Mouse (Mus musculus): ENCODE results near the gene Hspa12b. TPM values are rescaled to one million over a fixed set of nuclear protein-coding genes. Genes with fewer than 3 reads are reported as not detected.
A peak's percentile ranks its signal among the peaks of the same experiment; 100 is the strongest.

The Hspa12b gene
- polyA plus RNA-seq, 1 experiment from 2014 or later = 25.0 TPM

GRCm38 (mm10) chr2:131189521-131190309 lies 62.6 kb downstream of the Hspa12b start:
- no peak overlapping the region for H3K4me3 ChIP-seq (replicated peaks; ENCODE audit: low read length)
- no peaks in the 10 kb centered on the region for H3K9me3 ChIP-seq (replicated peaks; ENCODE audit: control insufficient read depth, low read length)
- H3K9ac ChIP-seq (ENCODE audit: low read length) = no peak overlapping the region
- 40% methylated on average over 5 of the region's 5 CpGs for WGBS
- peaks cover 31% of the 10 kb centered on the region for H3K4me1 ChIP-seq (ENCODE audit: control insufficient read depth, insufficient read depth, low read length)
- ATAC-seq (ENCODE audit: insufficient read depth, low FRiP score) = no peak
- H3K27ac ChIP-seq (ENCODE audit: low read length) = peak overlapping the region; percentile 16; the same call in 1 of the 2 replicates
- peaks cover 21% of the 10 kb centered on the region for H3K36me3 ChIP-seq (ENCODE audit: control insufficient read depth, insufficient read depth, low read length)
- H3K4me2 ChIP-seq (ENCODE audit: low read depth, low read length) = peak overlapping the region; percentile 10; the same call in 1 of the 2 replicates
- no peaks in the 10 kb centered on the region for H3K27me3 ChIP-seq (ENCODE audit: control insufficient read depth, insufficient read depth, low read length)

- Histone ChIP-seq H3K4me1 (ENCODE audit: control insufficient read depth, insufficient read depth, low read length) (peaks cover 31% of the 10 kb centered on the region), H3K27ac (ENCODE audit: low read length) (peak overlapping the region; percentile 16; the same call in 1 of the 2 replicates), H3K27me3 (ENCODE audit: control insufficient read depth, insufficient read depth, low read length) (no peaks in the 10 kb centered on the region), H3K4me2 (ENCODE audit: low read depth, low read length) (no peak overlapping the region), H3K9me3 (replicated peaks; ENCODE audit: control insufficient read depth, low read length) (no peaks in the 10 kb centered on the region), H3K36me3 (ENCODE audit: control insufficient read depth, insufficient read depth, low read length) (peaks cover 22% of the 10 kb centered on the region), H3K4me3 (replicated peaks; ENCODE audit: low read length) (no peak overlapping the region), H3K9ac (ENCODE audit: low read length) (peak overlapping the region; percentile 42; the same call in 1 of the 2 replicates)
- no peak for ATAC-seq (ENCODE audit: insufficient read depth, low FRiP score)
- WGBS = 37% methylated on average over 10 of the region's 10 CpGs
Measured at GRCm38 (mm10) chr2:131190344-131191004, 63.4 kb downstream of the Hspa12b start.

GRCm38 (mm10) chr2:131191005-131191390 lies 63.9 kb downstream of the Hspa12b start:
- WGBS = 73% methylated on average over 7 of the region's 7 CpGs
- Histone ChIP-seq H3K27ac (ENCODE audit: low read length) (no peak overlapping the region), H3K4me2 (ENCODE audit: low read depth, low read length) (no peak overlapping the region)

More at GRCm38 (mm10) chr2:131191005-131191390, 63.9 kb downstream of the Hspa12b start:
- Histone ChIP-seq H3K36me3 (ENCODE audit: control insufficient read depth, insufficient read depth, low read length) (peaks cover 26% of the 10 kb centered on the region), H3K4me3 (replicated peaks; ENCODE audit: low read length) (no peak overlapping the region), H3K9me3 (replicated peaks; ENCODE audit: control insufficient read depth, low read length) (no peaks in the 10 kb centered on the region), H3K4me1 (ENCODE audit: control insufficient read depth, insufficient read depth, low read length) (peaks cover 28% of the 10 kb centered on the region), H3K27me3 (ENCODE audit: control insufficient read depth, insufficient read depth, low read length) (no peaks in the 10 kb centered on the region), H3K9ac (ENCODE audit: low read length) (no peak overlapping the region)
- ATAC-seq (ENCODE audit: insufficient read depth, low FRiP score) = no peak

Other genes starting within 250 kb of the Hspa12b start
- gene 4930402H24Rik, start 220.9 kb upstream of the Hspa12b start, polyA plus RNA-seq (2015; fragmentation: Nextera tagmentation; extraction: Ambion mirVana) = 31.6 and 33.2 TPM in 2 replicates
- 5.0 and 5.5 TPM in 2 replicates for gene Atrn, start 220.8 kb upstream of the Hspa12b start, polyA plus RNA-seq (2015; fragmentation: Nextera tagmentation; extraction: Ambion mirVana)
- 9.8 and 10.9 TPM in 2 replicates for gene Gfra4, start 84.2 kb upstream of the Hspa12b start, polyA plus RNA-seq (2015; fragmentation: Nextera tagmentation; extraction: Ambion mirVana)
- gene Adam33, start 63.5 kb upstream of the Hspa12b start, polyA plus RNA-seq (2015; fragmentation: Nextera tagmentation; extraction: Ambion mirVana) = 14.2 and 15.5 TPM in 2 replicates
- gene Siglec1, start 40.5 kb upstream of the Hspa12b start, polyA plus RNA-seq (2015; fragmentation: Nextera tagmentation; extraction: Ambion mirVana) = 0.29 and 0.44 TPM in 2 replicates
- not detected in 2 replicates for gene Gm11037, start 6.2 kb downstream of the Hspa12b start, polyA plus RNA-seq (2015; fragmentation: Nextera tagmentation; extraction: Ambion mirVana)
- 73.0 and 78.4 TPM in 2 replicates for gene 1700037H04Rik, start 32.8 kb downstream of the Hspa12b start, polyA plus RNA-seq (2015; fragmentation: Nextera tagmentation; extraction: Ambion mirVana)
- gene Cenpb, start 52.8 kb downstream of the Hspa12b start, polyA plus RNA-seq (2015; fragmentation: Nextera tagmentation; extraction: Ambion mirVana) = 9.2 and 10.4 TPM in 2 replicates
- gene Cdc25b, start 59.7 kb downstream of the Hspa12b start, polyA plus RNA-seq (2015; fragmentation: Nextera tagmentation; extraction: Ambion mirVana) = 72.3 and 72.8 TPM in 2 replicates
- gene Spef1, start 60.0 kb downstream of the Hspa12b start, polyA plus RNA-seq (2015; fragmentation: Nextera tagmentation; extraction: Ambion mirVana) = 3.6 and 4.8 TPM in 2 replicates
- 25.7 and 26.4 TPM in 2 replicates for gene Ap5s1, start 79.8 kb downstream of the Hspa12b start, polyA plus RNA-seq (2015; fragmentation: Nextera tagmentation; extraction: Ambion mirVana)
- 23.7 and 29.3 TPM in 2 replicates for gene Mavs, start 106.8 kb downstream of the Hspa12b start, polyA plus RNA-seq (2015; fragmentation: Nextera tagmentation; extraction: Ambion mirVana)
- gene Pank2, start 135.2 kb downstream of the Hspa12b start, polyA plus RNA-seq (2015; fragmentation: Nextera tagmentation; extraction: Ambion mirVana) = 24.2 and 25.0 TPM in 2 replicates
- 2.9 and 3.0 TPM in 2 replicates for gene Rnf24, start 225.6 kb downstream of the Hspa12b start, polyA plus RNA-seq (2015; fragmentation: Nextera tagmentation; extraction: Ambion mirVana)